Mouse (Mus musculus) urinary bladder, postnatal 10 days (tissue): ENCODE data around the gene Itm2a.

Experiments used
- DNase-seq: peaks from one replicate; pipeline ENCODE4 v3.0.0; 2022; ENCODE audit warnings: low spot score

Gene Itm2a

DNA sequence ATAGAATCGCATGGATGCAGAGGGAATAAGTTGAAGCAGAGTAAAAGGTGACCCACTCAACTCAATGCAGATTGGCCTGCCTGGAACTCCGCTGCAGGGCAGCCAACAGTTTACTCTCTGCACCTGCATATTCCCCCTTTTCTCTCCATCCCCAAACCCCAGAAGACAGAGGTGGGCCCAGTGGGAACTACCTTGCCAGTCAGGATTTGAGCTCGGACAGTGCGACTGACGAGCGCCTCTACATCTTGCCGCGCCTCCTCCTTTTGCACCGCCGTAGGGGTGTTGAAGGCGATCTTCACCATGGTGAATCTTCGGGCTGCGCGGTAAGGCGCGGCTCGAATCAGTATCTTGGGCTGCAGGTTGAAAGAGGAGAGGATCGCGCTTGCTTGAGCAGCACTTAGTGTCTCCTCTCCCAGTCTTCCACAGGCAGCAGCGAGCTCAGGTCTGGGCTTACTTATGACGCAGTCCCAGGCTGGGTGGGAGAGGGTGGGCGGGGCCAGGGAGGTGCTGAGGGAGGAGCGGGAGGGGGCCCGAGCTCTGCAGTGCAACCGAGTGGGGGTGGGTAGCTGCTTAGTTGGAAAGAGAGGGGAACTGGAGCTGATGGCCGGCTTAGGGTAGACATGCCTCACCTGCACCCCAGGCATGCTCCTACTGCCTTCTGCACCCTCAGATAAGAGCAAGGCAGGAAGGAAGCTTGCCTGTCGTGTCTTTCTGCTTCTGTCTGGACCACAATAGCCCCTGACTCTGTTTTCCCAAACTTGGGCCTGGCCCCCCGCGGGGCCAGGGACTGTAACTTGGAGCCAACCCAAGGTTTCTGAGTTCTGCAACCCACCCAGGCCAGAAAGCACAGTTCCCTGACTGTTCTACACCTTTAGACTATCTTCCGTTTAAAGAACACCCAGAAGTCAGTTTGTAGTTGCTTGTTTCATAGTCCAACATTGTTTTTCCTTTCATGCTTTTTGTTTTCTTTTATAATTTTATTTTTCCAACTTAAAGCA lies at the start of gene Itm2a:
TSS of gene Itm2a (minus strand) at position 462 of the 998 bp plus-strand sequence.
- no peak for DNase-seq

DNA sequence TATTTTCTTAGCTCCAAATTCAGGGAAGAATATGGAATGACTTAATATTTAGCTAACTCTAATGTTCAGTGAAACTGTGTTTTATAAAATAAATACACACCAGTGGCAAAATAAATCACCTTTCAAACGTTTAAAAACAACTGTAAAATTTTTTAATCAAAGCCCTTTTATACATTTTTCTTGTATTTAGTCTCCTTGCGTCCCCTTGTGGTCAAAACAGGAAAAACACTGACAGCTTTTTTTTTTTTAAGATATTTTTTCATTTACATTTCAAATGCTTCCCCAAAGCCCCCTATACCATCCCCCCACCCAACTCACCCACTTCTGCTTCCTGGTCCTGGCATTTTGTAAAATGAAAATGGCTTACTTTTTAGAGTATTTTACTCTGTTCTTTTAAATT lies 32.7 kb upstream of the Itm2a start:
- DNase-seq: no peak

DNA sequence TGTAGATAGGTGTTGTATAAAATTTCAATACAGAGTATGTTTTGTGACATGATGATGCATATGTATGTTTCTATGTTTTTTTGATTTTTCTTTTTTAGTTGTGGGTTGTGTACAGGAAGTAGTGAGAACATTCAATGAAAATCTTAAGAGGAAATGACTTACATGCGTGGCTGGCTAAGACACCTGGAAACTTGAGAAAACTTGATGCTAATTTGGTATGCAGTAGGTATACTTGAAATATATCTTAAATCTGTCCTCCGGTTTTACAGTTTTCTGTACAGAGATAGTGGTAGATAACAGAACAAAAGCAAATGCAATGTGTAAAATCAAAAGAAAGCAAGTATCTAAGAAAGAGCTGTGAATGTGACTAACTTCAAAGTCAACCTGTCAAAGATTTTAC lies 18.1 kb upstream of the Itm2a start:
- no peak for DNase-seq

GRCm38 (mm10) chrX:107417345-107417744 lies 14.2 kb upstream of the Itm2a start:
- no peak for DNase-seq

DNA sequence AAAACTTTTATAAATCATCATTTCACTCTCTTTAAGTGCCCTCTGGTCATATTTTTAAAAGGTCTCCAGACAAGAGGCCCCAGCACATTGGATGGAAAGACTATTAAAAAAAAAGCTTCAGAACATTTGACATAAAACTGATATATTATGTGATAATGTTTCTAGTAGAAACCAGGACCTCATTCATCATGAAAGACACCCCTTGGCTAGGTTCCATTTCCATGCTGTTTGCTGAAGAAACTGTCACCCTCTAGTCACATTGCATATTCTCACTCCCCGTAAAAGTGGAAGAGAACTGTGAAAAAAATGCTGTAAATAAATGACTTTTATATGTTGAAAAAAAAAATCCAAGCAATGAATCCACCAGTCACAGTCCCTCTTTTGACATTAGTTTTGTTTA lies 12.8 kb upstream of the Itm2a start:
- no peak for DNase-seq

DNA sequence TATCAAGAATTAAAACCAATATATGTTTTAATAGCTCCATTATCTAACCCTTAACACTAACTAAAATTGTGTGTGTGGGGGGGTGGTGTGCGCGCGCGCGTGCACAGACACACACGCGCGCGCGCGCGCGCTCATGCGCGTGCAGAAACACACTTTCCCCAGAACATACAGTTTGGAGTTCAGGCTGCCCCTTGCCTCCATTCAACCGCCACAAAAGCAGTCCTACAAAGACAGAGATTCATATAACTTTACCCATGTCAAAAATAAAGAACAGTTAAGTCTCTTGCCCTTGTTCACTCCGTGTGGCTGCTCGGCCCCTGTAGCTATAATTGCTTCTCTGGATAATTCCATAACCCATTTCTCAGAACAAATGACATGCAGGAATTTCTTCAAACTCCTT lies 695 bp downstream of the Itm2a start:
- DNase-seq: no peak

DNA sequence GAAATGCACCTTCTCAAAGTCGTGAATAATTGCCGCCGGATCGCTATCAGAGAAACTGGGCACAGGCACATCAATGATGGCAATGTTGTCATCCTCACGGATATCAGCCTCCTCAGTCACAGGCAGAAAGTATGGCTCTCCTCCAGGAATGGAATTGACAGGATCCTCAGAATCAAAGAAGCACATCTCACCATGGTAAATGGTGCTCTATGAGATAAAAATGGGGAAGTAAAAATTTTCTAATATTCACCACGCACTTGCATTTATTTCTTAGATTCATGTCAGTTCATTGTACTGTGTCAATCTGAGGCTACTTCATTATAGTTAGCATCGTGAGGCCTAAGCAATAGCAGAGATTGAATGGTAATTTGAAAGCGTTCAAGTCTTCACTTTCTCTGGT lies 4.1 kb downstream of the Itm2a start:
- DNase-seq: no peak

GRCm38 (mm10) chrX:107393256-107393655 lies 9.9 kb downstream of the Itm2a start:
- no peak for DNase-seq

DNA sequence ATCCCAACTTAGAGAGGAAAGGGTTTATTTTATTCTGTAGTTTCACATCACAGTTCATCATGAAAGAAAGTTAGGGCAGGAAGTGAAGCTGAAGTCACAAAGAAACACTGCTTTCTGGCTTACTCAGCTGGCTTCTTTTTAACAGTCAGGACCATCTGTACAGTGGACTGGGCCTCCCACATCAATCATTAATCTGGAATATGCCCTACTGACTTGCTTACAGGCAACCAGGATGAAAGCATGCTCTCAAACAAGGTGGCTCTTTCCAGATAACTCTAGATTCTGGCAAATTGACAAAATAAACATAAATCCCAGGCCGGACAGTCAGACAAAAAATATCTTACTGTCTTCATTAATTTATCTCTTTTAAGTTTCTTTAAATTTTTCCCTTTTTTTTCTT lies 27.8 kb downstream of the Itm2a start:
- no peak for DNase-seq
